Mouse (Mus musculus): Measurements from ENCODE around the gene Cd3d. TPM values are rescaled to one million over a fixed set of nuclear protein-coding genes. Genes with fewer than 3 reads are reported as not detected.

Cd3d gene
- polyA plus RNA-seq, 1 experiment from 2014 or later, result not detected

GRCm38 (mm10) chr9:44983001-44983400, 1.4 kb downstream of the Cd3d start:
- H3K4me2 ChIP-seq (ENCODE audit: low read depth), result no peak overlapping the region
- no peak overlapping the region for H3K27ac ChIP-seq (ENCODE audit: low read depth, low read length)
- H3K4me3 ChIP-seq (ENCODE audit: low read depth, low read length), result no peak overlapping the region
- H3K27me3 ChIP-seq (ENCODE audit: control insufficient read depth, insufficient read depth, low read length), result no peaks in the 10 kb centered on the region
- H3K9me3 ChIP-seq (ENCODE audit: control insufficient read depth, low read length), result no peaks in the 10 kb centered on the region
- H3K4me1 ChIP-seq (ENCODE audit: control insufficient read depth, insufficient read depth, low read length), result no peaks in the 10 kb centered on the region
- no peak overlapping the region for H3K9ac ChIP-seq (ENCODE audit: low read length)
- DNase-seq (ENCODE audit: low spot score), result no peak
- no peak for ATAC-seq (ENCODE audit: insufficient read depth, low FRiP score, low TSS enrichment)
- WGBS, result 82% methylated on average over 2 of the region's 2 CpGs
- no peaks in the 10 kb centered on the region for H3K36me3 ChIP-seq (ENCODE audit: control insufficient read depth, insufficient read depth, low read length)

- WGBS, result 76% methylated on average over 3 of the region's 3 CpGs
- ATAC-seq (ENCODE audit: insufficient read depth, low FRiP score, low TSS enrichment) (no peak), DNase-seq (ENCODE audit: low spot score) (no peak)
- H3K4me1 ChIP-seq (ENCODE audit: control insufficient read depth, insufficient read depth, low read length), result no peaks in the 10 kb centered on the region
- no peaks in the 10 kb centered on the region for H3K9me3 ChIP-seq (ENCODE audit: control insufficient read depth, low read length)
- no peaks in the 10 kb centered on the region for H3K36me3 ChIP-seq (ENCODE audit: control insufficient read depth, insufficient read depth, low read length)
- H3K4me3 ChIP-seq (ENCODE audit: low read depth, low read length), result no peak overlapping the region
- no peak overlapping the region for H3K4me2 ChIP-seq (ENCODE audit: low read depth)
- no peak overlapping the region for H3K9ac ChIP-seq (ENCODE audit: low read length)
- H3K27me3 ChIP-seq (ENCODE audit: control insufficient read depth, insufficient read depth, low read length), result no peaks in the 10 kb centered on the region
- no peak overlapping the region for H3K27ac ChIP-seq (ENCODE audit: low read depth, low read length)
Measured at GRCm38 (mm10) chr9:44985721-44986161, 4.2 kb downstream of the Cd3d start.

GRCm38 (mm10) chr9:44986242-44986781, 4.7 kb downstream of the Cd3d start:
- ATAC-seq (ENCODE audit: insufficient read depth, low FRiP score, low TSS enrichment) (no peak), DNase-seq (ENCODE audit: low spot score) (no peak)
- Histone ChIP-seq H3K4me1 (ENCODE audit: control insufficient read depth, insufficient read depth, low read length) (no peaks in the 10 kb centered on the region), H3K4me2 (ENCODE audit: low read depth) (no peak overlapping the region), H3K4me3 (ENCODE audit: low read depth, low read length) (no peak overlapping the region), H3K27me3 (ENCODE audit: control insufficient read depth, insufficient read depth, low read length) (no peaks in the 10 kb centered on the region), H3K9ac (ENCODE audit: low read length) (no peak overlapping the region), H3K36me3 (ENCODE audit: control insufficient read depth, insufficient read depth, low read length) (no peaks in the 10 kb centered on the region), H3K9me3 (ENCODE audit: control insufficient read depth, low read length) (no peaks in the 10 kb centered on the region), H3K27ac (ENCODE audit: low read depth, low read length) (no peak overlapping the region)
- 79% methylated on average over 14 of the region's 14 CpGs for WGBS

- Histone ChIP-seq H3K4me1 (ENCODE audit: control insufficient read depth, insufficient read depth, low read length) (no peaks in the 10 kb centered on the region), H3K27me3 (ENCODE audit: control insufficient read depth, insufficient read depth, low read length) (no peaks in the 10 kb centered on the region), H3K27ac (ENCODE audit: low read depth, low read length) (no peak overlapping the region), H3K4me2 (ENCODE audit: low read depth) (no peak overlapping the region), H3K36me3 (ENCODE audit: control insufficient read depth, insufficient read depth, low read length) (no peaks in the 10 kb centered on the region), H3K9ac (ENCODE audit: low read length) (no peak overlapping the region), H3K9me3 (ENCODE audit: control insufficient read depth, low read length) (no peaks in the 10 kb centered on the region), H3K4me3 (ENCODE audit: low read depth, low read length) (no peak overlapping the region)
- ATAC-seq (ENCODE audit: insufficient read depth, low FRiP score, low TSS enrichment) (no peak), DNase-seq (ENCODE audit: low spot score) (no peak)
- 82% methylated on average over 5 of the region's 5 CpGs for WGBS
Measured at GRCm38 (mm10) chr9:44986976-44987375, 5.4 kb downstream of the Cd3d start.

- Histone ChIP-seq H3K27me3 (ENCODE audit: control insufficient read depth, insufficient read depth, low read length) (no peaks in the 10 kb centered on the region), H3K4me1 (ENCODE audit: control insufficient read depth, insufficient read depth, low read length) (no peaks in the 10 kb centered on the region), H3K9me3 (ENCODE audit: control insufficient read depth, low read length) (no peaks in the 10 kb centered on the region), H3K9ac (ENCODE audit: low read length) (no peak overlapping the region), H3K36me3 (ENCODE audit: control insufficient read depth, insufficient read depth, low read length) (no peaks in the 10 kb centered on the region), H3K4me3 (ENCODE audit: low read depth, low read length) (no peak overlapping the region), H3K4me2 (ENCODE audit: low read depth) (no peak overlapping the region), H3K27ac (ENCODE audit: low read depth, low read length) (no peak overlapping the region)
- DNase-seq (ENCODE audit: low spot score) (no peak), ATAC-seq (ENCODE audit: insufficient read depth, low FRiP score, low TSS enrichment) (no peak)
- 87% methylated on average over 2 of the region's 2 CpGs for WGBS
Measured at GRCm38 (mm10) chr9:44991821-44992220, 10.2 kb downstream of the Cd3d start.

- ATAC-seq (ENCODE audit: insufficient read depth, low FRiP score, low TSS enrichment), result no peak
- H3K36me3 ChIP-seq (ENCODE audit: control insufficient read depth, insufficient read depth, low read length), result no peaks in the 10 kb centered on the region
- H3K27ac ChIP-seq (ENCODE audit: low read depth, low read length), result no peak overlapping the region
- no peaks in the 10 kb centered on the region for H3K9me3 ChIP-seq (ENCODE audit: control insufficient read depth, low read length)
- no peaks in the 10 kb centered on the region for H3K4me1 ChIP-seq (ENCODE audit: control insufficient read depth, insufficient read depth, low read length)
- no peak overlapping the region for H3K9ac ChIP-seq (ENCODE audit: low read length)
- no peak for DNase-seq (ENCODE audit: low spot score)
- H3K4me2 ChIP-seq (ENCODE audit: low read depth), result no peak overlapping the region
- H3K27me3 ChIP-seq (ENCODE audit: control insufficient read depth, insufficient read depth, low read length), result no peaks in the 10 kb centered on the region
- no peak overlapping the region for H3K4me3 ChIP-seq (ENCODE audit: low read depth, low read length)
Measured at GRCm38 (mm10) chr9:44992271-44992670, 10.7 kb downstream of the Cd3d start.

GRCm38 (mm10) chr9:44993268-44993667, 11.7 kb downstream of the Cd3d start:
- H3K9ac ChIP-seq (ENCODE audit: low read length), result no peak overlapping the region
- H3K27ac ChIP-seq (ENCODE audit: low read depth, low read length), result no peak overlapping the region
- H3K9me3 ChIP-seq (ENCODE audit: control insufficient read depth, low read length), result no peaks in the 10 kb centered on the region
- ATAC-seq (ENCODE audit: insufficient read depth, low FRiP score, low TSS enrichment) (no peak), DNase-seq (ENCODE audit: low spot score) (no peak)
- H3K4me2 ChIP-seq (ENCODE audit: low read depth), result no peak overlapping the region
- H3K36me3 ChIP-seq (ENCODE audit: control insufficient read depth, insufficient read depth, low read length), result no peaks in the 10 kb centered on the region
- 89% methylated on average over 2 of the region's 2 CpGs for WGBS
- H3K4me1 ChIP-seq (ENCODE audit: control insufficient read depth, insufficient read depth, low read length), result no peaks in the 10 kb centered on the region
- H3K4me3 ChIP-seq (ENCODE audit: low read depth, low read length), result no peak overlapping the region
- no peaks in the 10 kb centered on the region for H3K27me3 ChIP-seq (ENCODE audit: control insufficient read depth, insufficient read depth, low read length)

- Histone ChIP-seq H3K4me1 (ENCODE audit: control insufficient read depth, insufficient read depth, low read length) (no peaks in the 10 kb centered on the region), H3K4me2 (ENCODE audit: low read depth) (no peak overlapping the region)
Measured at GRCm38 (mm10) chr9:44994962-44995361, 13.4 kb downstream of the Cd3d start.

GRCm38 (mm10) chr9:44996590-44996989, 15.0 kb downstream of the Cd3d start:
- WGBS, result 92% methylated on average over 7 of the region's 7 CpGs
- ATAC-seq (ENCODE audit: insufficient read depth, low FRiP score, low TSS enrichment), result no peak

More at GRCm38 (mm10) chr9:44994962-44995361, 13.4 kb downstream of the Cd3d start:
- ATAC-seq (ENCODE audit: insufficient read depth, low FRiP score, low TSS enrichment) (no peak), DNase-seq (ENCODE audit: low spot score) (no peak)
- no peak overlapping the region for H3K9ac ChIP-seq (ENCODE audit: low read length)
- WGBS, result 82% methylated on average over 4 of the region's 4 CpGs
- no peaks in the 10 kb centered on the region for H3K27me3 ChIP-seq (ENCODE audit: control insufficient read depth, insufficient read depth, low read length)
- H3K4me3 ChIP-seq (ENCODE audit: low read depth, low read length), result no peak overlapping the region
- H3K27ac ChIP-seq (ENCODE audit: low read depth, low read length), result no peak overlapping the region
- H3K9me3 ChIP-seq (ENCODE audit: control insufficient read depth, low read length), result no peaks in the 10 kb centered on the region
- H3K36me3 ChIP-seq (ENCODE audit: control insufficient read depth, insufficient read depth, low read length), result no peaks in the 10 kb centered on the region

More at GRCm38 (mm10) chr9:44996590-44996989, 15.0 kb downstream of the Cd3d start:
- Histone ChIP-seq H3K27me3 (ENCODE audit: control insufficient read depth, insufficient read depth, low read length) (no peaks in the 10 kb centered on the region), H3K27ac (ENCODE audit: low read depth, low read length) (no peak overlapping the region), H3K36me3 (ENCODE audit: control insufficient read depth, insufficient read depth, low read length) (no peaks in the 10 kb centered on the region), H3K4me3 (ENCODE audit: low read depth, low read length) (no peak overlapping the region), H3K4me1 (ENCODE audit: control insufficient read depth, insufficient read depth, low read length) (no peaks in the 10 kb centered on the region), H3K9ac (ENCODE audit: low read length) (no peak overlapping the region), H3K4me2 (ENCODE audit: low read depth) (no peak overlapping the region), H3K9me3 (ENCODE audit: control insufficient read depth, low read length) (no peaks in the 10 kb centered on the region)
- no peak for DNase-seq (ENCODE audit: low spot score)

All from neural tube, embryonic 11.5 days (tissue).